Mouse (Mus musculus) NIH3T3 (cell line): ENCODE results near the gene Tex44.
A peak's percentile ranks its signal among the peaks of the same experiment; 100 is the strongest.

ENCODE experiments used
- DNase-seq: peaks from one replicate; pipeline ENCODE4 v3.0.0-alpha.2; 2012; ENCODE audit warnings: low read depth

Gene Tex44

DNA sequence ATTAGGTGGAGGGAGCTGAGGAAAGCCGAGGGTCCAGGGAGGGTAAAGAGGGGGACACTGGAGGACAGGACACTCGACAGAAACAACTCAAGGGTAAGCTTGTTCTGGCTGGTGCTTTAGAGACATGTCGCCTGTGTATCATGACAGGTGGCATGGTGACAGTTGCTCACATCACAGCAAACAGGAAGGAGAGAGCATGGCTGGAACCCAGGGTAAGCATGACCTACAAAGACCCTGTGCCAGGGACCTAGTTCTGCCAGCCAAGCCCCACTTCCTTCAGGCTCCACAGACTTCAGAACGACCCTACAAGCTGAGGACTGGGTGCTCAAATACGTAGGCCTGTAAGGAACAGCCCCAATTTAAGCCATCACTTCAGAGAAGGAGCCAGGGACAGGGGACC, 2.2 kb upstream of the Tex44 start:
- DNase-seq: no peak

DNA sequence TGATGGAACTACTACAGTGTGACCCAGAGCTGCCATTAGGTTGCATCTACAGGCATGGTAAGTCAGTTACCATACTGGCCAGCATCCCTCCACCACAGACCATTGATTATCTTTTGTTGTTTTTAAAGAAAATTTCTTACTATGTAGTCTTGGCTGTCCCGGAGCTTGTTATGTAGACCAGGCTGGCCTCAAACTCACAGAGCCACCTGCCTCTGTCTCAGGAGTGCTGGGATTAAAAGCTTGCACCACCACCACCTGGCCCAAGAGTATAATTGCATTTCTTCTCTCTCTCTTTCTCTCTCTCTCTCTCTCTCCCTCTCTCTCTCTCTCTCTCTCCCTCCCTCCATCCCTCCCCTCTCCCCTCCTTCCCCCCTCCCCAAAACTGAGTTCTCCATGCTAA, 1.8 kb upstream of the Tex44 start:
- DNase-seq: no peak

DNA sequence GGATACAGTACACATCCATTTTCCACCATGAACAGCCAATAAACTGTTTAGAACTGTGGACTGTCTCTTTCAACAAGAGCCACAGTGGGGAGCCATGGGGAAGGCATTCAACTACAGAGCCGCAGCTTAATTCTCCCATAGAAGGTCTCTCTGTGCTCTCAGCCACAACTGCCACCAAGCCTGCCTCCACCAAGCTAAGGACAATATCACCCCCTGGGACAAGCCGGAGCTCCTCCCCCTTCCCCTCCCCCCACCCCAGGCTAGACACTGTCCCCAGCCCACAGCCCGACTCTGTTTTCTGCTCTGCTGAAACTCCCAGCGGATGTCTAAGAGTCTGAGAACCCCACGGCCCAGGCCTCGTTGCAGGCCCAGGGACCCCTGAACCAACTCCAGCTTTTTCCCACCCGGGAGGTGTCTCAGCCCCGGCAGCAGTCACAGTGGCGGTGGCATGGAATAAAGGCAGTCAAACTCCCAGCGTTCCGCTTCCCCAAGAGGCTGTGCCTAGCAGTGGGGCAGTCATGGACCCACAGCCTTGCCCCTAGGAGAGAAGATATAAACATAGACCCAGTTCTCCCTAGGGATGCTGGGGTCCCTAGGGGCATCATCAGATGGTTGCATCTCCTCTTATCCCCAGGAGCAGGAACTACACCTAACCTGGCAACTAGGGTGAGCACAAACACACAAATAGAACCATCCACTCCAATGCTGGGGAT, 1.1 kb upstream of the Tex44 start:
- DNase-seq: no peak

DNA sequence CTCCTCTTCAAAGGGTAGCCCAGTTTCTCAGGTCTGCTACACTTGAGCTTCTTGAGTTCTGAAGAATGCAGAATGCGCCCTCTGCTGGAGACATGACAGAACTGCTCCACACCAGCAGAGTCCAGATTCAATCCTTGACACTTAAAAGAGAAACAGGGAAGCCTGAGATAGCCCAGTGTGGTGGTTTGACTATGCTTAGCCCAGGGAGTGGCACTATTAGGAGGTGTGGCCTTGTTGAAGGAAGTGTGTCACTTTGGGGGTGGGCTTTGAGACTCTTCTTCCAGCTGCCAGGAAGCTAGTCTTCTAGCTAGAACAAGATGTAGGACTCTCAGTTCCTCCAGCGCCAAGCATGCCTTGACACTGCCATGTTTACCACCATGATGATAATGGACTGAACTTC, 3.9 kb downstream of the Tex44 start:
- peak; percentile 92 for DNase-seq

DNA sequence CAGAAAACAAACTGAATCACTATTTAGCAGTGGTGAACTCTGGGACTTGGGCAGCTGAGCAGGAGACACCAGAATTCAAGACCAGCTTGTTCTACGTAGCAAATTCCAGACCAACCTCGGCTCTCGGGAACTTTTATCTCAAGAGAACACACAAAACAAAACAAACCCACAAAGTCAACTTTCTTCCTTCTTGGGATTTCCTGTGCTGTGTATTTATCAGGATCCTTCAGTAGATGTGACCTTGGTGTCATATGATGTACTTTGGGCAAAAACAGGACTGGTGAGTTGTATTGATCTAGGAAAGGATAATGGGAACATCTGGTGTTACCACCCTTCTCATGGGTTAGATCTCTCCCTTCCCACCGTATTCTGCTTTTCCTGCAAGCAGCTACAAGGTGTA, 6.6 kb downstream of the Tex44 start:
- no peak for DNase-seq

DNA sequence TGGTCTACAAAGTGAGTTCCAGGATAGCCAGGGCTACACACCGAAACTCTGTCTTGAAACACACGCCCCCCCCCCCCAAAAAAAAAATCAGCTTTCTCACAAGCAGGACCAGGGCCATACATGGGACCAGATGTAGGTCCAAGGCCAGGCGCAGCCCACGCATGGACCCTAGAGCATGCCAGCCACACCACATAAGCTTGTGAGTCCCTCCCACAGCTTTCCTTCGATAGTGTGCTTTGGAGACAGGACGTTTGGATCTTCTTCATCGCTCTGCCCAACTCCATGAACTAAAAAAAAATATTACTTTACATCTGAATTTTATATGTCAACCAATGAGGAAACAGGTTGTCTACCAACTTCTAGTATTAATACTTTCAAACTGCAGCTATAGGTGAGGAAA, 7.2 kb downstream of the Tex44 start:
- no peak for DNase-seq

DNA sequence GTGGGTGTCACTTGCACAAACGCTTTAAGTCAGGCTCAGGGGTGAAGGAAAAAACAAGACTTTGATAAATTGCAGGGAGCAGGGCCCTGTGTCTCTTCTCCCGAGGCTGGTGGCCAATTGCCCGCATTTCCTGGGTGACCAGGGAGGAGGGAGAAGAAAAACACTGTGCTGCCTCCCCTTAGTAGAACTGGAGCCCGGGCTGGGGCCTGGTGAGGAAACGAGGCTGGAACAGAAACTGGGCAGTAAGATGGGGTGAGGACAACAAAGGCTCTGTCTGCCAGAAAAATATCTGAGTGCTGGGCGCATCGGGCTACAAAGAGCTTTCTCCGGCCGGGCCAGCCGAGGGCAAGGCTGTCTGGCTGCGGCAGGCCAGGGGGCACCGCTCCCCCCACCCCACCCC, 7.9 kb downstream of the Tex44 start:
- peak; percentile 87 for DNase-seq

DNA sequence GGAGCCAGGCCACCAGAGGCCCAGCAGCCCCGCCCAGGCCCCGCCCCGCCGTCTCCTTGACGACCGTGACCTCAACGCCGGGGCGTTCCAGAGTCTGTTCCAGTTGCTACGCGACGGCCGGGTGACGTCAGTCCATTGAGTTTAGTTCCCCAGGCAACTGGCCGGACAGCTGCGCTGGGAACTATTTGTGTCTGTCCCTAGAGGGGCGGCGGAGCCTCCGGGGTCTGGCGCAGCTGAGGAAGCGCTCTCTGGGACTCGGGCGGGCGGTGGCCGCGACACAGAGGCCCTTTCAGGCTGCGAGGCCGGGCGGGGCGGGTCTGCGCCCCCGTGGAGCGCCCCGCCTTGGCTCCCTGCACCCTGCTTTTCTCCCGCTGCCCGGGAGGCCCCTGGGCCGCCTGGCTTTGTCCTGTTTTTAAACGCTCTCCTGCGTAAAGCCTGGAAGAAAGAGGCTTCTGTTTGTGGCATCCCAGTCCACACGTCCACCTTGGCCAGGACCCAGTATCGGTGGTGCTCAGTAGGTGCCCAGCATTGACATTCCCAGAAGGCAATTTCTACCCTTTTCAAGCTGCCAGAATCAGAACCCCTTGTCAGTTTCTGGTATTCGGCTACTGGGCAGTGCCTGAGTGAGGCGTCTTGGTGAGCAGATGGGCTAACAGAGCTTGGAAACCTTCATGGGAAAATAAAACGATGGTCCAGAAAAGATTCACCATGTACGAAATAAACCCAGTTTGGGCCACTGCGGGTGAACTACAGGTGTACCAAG, 8.5 kb downstream of the Tex44 start:
- peak; percentile 100 for DNase-seq

DNA sequence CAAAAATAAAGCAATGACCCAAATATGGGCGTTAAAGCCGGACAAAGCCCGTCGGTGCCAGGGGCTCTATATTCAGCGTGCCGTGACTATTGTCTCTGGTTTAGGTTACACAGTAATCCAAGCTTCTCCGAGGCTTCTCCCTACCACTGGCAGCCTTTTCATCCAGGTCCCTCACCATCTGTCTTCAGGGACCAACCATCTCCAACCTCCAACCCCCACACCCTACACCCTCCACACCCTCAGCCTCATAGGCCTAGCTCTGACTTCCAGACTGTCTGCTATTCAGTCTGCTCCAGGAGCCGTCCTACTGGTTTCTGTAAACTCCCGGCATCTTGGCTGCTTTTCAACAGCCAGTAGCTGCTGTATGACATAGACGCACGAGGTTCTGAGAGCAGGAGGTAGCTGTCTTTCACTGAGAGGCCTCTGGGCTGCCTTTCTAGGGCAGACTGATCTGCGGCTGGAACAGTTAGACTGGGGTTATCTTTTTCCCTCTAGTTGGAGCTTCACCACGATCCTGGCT, 9.2 kb downstream of the Tex44 start:
- DNase-seq: peak; percentile 92

DNA sequence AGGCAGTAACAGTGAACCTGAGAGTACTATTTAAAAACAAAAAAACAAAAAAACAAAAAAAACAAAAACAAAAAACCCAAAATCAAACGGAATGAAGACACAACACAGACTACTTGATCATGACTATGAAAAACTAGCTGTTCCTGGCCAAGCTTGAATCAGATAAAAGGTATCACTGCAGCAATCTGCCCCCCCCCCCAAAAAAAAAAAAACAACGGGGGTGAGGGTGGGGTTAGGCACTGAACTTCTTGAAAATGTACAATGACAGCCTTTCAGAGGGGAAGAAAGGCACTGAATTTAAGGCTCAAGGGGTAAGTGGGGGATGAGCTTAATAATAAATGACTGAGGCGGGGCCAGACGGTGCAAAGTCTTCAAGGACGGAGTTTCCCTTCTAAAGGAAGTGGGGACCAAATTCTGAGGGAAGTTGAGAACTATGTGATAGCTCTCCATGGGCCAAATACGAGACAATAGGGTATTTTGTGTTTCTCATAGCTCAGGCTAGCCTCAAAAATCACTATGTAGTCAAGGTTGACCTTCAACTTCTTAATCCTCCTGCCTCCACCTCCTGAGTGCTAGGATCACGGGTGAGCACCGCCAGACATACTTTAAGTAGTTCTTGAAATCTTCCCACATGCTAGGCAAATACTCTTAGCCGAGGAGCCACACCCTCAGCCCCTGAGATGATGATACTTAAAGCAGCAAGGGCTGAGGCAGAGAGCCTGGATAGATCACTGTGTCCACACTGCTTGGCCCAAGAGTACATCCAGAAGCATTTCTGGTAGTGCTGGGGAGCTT, 11.3 kb downstream of the Tex44 start:
- DNase-seq: peak; percentile 65

DNA sequence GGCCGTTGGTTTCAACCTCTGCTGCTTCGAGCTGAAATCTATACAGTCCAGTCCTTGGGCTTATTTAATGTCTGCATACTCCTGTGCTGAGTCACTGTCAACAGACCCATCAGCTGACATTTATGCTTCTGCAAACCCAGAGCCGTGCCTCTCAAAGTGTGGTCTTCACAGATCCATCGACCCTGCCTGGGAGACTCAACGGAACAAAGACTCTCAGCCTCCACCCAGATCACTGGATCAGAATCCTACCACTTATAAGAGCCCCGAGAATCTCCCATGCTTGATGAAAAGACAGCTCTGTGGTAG, 11.8 kb downstream of the Tex44 start:
- DNase-seq: no peak

DNA sequence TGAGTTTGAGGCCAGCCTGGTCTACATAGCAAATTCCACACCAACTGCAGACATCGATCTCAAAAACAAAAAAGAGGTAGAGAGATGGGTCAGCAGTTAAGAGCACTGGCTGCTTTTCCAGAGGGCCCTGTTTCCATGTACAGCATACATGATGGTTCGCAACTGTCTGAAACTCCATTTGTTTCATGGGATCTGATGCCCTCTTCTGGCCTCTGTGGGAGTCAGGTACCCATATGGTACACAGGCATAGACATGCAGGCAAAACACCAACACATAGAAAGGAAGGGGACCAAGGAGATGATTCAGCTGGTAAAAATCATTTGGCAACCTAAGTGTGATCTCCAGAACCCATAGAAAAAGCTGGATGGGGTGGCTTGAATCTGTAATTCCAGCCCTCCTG, 12.4 kb downstream of the Tex44 start:
- peak; percentile 73 for DNase-seq

DNA sequence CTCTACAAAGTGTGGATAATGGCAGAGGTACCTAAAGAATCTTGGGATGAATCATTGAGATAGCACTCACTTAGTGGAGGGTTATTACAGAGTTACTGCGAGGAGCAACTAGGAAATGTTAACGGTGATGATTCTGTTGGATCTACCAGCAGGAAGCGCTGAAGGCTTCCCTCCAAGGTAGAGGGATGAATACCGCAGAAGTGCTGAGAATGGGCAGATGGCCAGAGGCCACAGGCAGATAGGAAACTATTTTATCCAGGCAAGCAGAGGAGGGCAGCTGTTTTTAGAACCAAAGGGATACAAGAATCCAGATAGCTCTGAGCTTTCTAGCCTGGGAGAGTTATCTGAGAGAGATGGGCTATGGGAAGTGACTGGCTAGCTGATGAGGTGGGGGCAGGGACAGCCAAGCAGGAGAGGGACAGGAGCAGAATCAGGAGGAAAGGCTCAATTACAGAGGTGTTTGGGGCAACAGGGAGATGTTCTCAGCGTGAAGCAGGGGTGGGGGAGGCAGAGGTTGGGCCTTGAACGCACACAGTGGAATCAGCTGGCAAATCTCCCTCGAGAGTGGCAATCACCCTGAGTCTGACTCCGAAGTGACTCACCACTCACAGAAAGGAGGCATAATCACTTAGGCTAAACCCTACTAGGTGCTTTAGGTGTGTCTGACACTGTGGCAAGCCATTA, 13.5 kb downstream of the Tex44 start:
- peak; percentile 81 for DNase-seq

DNA sequence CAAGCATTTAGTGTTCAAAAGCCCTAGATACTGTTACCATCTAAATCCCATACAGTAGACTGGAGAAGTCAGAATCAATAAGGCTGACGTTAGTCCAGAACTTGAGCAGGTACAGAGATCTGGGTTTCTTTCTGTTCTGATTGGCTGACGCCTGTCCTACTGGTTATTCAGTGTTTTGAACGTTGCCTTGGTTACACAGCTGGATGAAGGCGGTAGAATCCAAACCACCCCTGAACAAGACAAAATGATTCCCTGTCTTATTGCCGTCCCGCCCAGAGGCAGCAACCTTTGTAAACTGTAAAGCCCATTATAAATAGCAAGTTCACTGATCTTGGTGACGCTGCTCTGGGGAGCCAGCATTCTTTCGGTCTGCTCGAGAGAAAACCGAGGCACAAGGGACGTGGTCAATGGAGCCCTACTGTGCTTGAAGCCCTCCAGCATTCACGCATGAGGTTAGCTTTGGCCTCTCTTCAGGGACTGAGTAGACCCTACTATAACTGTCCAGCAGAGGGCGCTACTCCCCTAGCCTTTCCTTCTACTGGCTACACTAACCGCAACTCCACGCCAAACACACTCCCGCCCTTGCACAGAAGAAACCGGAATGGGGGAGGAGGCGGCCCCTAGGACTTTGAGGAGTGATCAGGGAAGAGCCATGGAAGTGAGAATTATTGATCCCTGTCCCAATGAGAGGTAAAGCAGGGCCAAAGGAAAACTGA, 14.2 kb downstream of the Tex44 start:
- DNase-seq: peak; percentile 98

DNA sequence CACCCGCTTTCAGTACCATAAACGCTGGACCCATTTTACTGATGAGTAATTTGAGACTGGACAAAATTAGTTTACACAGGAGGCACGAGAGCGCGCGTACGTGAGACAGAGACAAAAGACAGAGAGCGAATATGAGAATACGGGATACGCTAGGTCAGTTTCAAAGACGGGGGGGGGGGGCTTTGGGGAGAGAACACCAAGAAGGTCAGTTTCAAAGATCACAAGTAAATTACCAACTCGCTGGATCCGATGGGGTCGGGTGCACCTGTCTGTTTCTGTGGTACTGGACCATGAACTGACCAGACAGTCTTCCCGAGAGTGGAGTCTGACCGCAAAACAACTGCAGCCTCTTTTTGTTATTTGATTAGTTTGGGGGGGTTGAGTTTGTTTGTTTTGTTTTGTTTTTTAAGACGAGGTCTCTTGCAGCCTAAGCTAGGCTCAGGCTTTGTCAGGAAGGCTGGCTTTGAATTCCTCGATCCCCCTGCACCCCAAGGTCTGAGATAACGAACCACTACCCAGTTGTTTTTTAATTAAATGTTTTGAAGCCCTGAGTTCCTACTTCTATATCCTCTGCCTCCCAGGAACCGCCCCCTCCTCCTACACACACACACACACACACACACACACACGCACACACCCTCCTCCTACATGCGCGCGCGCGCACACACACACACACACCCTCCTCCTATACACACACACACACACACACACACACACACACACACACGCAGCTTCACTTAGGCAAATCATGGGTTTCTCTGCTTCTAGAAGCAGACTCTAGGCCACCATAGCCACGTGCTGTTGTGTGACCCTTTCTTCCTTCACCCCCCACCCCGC, 15.0 kb downstream of the Tex44 start:
- DNase-seq: peak; percentile 80

DNA sequence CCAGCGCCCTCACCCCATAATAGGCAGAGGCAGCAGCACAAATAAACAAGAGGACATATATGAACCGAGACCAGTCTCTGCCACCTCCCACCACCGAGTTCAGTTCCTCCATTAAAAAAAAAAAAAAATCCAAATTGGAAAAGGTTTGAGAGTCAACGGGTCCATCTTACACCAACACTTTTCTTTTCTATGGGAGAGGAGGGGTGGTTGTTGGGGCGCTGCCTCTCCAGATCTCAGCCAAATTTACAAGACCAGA, 15.5 kb downstream of the Tex44 start:
- DNase-seq: no peak

DNA sequence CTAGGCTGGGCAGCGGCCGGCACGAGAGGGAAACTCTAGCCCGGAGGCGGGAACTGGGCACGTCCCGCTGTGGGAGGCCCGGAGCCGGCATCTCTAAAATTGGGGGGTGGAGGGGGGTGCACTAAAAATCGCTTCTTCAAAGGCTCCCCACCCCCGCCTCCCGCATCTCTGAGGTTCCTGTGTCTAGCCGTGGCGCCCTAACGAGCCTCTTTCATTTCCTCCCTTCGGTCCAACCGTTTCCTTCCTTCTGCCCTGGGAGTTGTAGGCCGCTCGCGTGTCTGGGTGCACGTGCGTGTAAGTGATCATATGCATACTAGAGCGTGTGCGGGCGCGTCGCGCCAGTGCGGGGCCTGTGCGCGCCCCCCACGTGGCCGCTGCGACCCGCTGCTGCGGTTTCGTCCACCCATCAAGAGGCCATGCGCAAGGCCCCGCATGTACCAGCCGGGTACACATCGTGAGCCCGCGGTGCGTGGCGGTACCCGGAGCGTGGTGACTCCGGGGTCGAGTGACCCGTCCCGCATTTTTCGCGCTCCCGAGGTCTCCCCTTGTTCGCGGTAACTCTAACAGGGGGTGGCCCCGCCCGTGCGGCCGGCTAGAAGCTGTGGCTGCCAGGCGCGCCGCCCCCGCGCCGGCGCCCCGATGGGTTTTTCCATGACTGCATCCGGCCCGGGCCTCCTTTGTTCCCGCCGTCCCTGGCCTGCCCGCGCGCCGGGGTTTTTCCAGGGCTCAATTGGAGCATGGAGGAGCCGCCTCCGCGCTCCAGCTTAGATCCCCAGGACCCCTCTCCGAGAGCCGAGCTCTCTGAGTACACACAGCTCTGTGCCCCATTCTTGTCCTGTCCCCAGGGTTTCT, 16.1 kb downstream of the Tex44 start:
- DNase-seq: peak; percentile 96

DNA sequence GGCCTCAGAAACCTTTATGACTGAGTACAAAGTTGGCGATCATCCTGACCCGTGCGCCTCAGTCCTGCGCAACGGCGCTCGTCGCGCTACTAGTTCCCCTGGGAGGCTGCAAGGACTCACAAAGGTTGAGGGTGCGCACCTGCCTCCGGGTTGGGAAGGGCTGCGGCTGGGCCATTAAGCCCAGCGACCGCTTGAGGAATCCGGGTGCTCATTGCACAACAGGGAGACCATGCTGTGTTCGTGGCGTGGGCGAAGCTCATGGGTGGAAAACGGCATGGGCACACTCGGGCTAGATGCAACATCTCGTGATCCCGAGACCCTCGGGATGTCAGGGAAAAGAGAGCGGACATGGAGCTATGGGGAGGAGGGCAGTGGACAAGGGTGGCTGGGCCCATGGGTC, 16.7 kb downstream of the Tex44 start:
- DNase-seq: no peak

DNA sequence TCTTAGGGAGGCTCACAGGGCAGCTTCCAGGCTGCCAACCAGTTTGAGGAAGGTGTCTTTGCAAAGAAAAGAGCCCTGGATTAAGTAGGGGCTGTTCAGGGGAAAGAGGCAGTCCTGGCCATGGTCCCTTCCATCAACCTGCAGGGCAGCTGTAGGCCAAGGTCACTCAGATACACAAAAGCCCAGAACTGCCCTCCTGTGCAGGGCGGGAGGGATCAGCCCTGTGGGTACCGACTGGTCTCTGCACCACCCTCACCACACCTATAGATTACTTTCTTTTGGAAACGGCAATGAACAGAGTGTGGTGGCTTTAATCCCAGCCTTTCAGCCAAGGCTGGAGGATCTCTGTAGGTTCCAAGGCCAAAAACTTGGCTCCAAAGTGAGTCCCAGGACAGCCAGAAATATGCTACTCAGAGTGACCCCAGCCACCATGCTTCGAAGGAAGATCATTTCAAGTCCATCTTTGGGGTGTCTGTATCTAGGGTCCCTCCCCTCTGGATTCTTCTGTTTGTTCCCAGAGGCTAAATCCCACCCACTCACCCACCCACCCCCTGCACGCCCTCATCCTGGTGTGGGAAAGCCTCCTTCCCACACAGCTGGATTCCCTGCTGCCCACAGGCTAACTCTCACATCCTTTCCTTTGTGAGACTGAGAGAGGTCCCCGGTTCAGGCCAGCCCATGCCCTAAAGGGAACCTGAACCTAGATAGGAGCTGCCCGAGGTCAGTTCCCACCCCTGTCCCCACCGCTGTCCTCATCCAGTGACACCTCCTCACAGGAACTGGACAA, 17.4 kb downstream of the Tex44 start:
- DNase-seq: no peak
